Mouse (Mus musculus) kidney, embryonic 14.5 days (tissue): ENCODE measurements at regions not wholly inside any gene's neighbourhood (a gene's known extent, or its start where the extent isn't known, plus 50 kb on each side); places are given as distances from the start of the nearest gene placed in this dataset.

Source experiments
- ATAC-seq: fragments of 200-750 bp; cut with Nextera tagmentation; 2 replicates; pipeline ENCODE4 v1.8.0; 2017; ENCODE audit warnings: moderate number of reproducible peaks, mild to moderate bottlenecking, moderate TSS enrichment, moderate library complexity; ENCODE audit not compliant: low FRiP score, low TSS enrichment
- H3K27ac ChIP-seq: fragments of 300-500 bp; sonication (generic); 2 replicates; pipeline ENCODE4 v1.5.1; 2014; ENCODE audit warnings: low read depth, mild to moderate bottlenecking, low read length, moderate library complexity, mixed read lengths
- H3K27me3 ChIP-seq: fragments of 300-500 bp; sonication (generic); 2 replicates; pipeline ENCODE4 v1.6.1; 2014; ENCODE audit warnings: mild to moderate bottlenecking, low read length; ENCODE audit not compliant: control insufficient read depth, insufficient read depth
- H3K36me3 ChIP-seq: fragments of 300-500 bp; sonication (generic); 2 replicates; pipeline ENCODE4 v1.6.1; 2014; ENCODE audit warnings: low read length, mixed read lengths; ENCODE audit not compliant: control insufficient read depth, insufficient read depth
- H3K4me1 ChIP-seq: fragments of 300-500 bp; sonication (generic); 2 replicates; pipeline ENCODE4 v1.6.1; 2014; ENCODE audit warnings: low read length, mixed read lengths; ENCODE audit not compliant: control insufficient read depth, insufficient read depth
- H3K4me2 ChIP-seq: fragments of 300-500 bp; sonication (generic); replicated peaks from 2 replicates; pipeline ENCODE4 v1.6.1; 2014; ENCODE audit warnings: low read depth, mild to moderate bottlenecking, low read length
- H3K4me3 ChIP-seq: fragments of 300-500 bp; sonication (generic); 2 replicates; pipeline ENCODE4 v1.5.1; 2014; ENCODE audit warnings: mild to moderate bottlenecking, low read length
- H3K9ac ChIP-seq: fragments of 300-500 bp; sonication (generic); 2 replicates; pipeline ENCODE4 v1.6.1; 2014; ENCODE audit warnings: low read depth, mild to moderate bottlenecking, low read length, moderate library complexity
- H3K9me3 ChIP-seq: fragments of 300-500 bp; sonication (generic); 2 replicates; pipeline ENCODE4 v1.6.1; 2016; ENCODE audit warnings: low read length; ENCODE audit not compliant: control insufficient read depth
- WGBS: fragments of 180-500 bp; shearing (Covaris S2); extraction: QIAGEN DNeasy Blood & Tissue Kit; methylation state at CpG from one replicate; pipeline ENCODE4 v1.1.7; 2014; 5-methylcytosine and 5-hydroxymethylcytosine counted together

GRCm38 (mm10) chr17:31788316-31788715 lies 67.3 kb downstream of the Sik1 start:
- no peak overlapping the region for H3K27ac ChIP-seq
- no peak overlapping the region for H3K9ac ChIP-seq
- no peaks in the 10 kb centered on the region for H3K27me3 ChIP-seq
- 63% methylated on average over 3 of the region's 3 CpGs for WGBS
- no peak for ATAC-seq
- H3K4me1 ChIP-seq: peaks cover 25% of the 10 kb centered on the region
- no peaks in the 10 kb centered on the region for H3K36me3 ChIP-seq
- H3K4me2 ChIP-seq: no peak overlapping the region
- no peaks in the 10 kb centered on the region for H3K9me3 ChIP-seq
- H3K4me3 ChIP-seq: no peak overlapping the region

- H3K36me3 ChIP-seq: no peaks in the 10 kb centered on the region
- H3K4me3 ChIP-seq: no peak overlapping the region
- WGBS: 65% methylated on average over 9 of the region's 9 CpGs
- H3K4me2 ChIP-seq: no peak overlapping the region
- no peaks in the 10 kb centered on the region for H3K27me3 ChIP-seq
- no peak for ATAC-seq
- no peaks in the 10 kb centered on the region for H3K9me3 ChIP-seq
- H3K4me1 ChIP-seq: peaks cover 28% of the 10 kb centered on the region
- H3K9ac ChIP-seq: no peak overlapping the region
- no peak overlapping the region; the same call in 1 of the 2 replicates for H3K27ac ChIP-seq
These were observed 66.5 kb downstream of the Sik1 start for GRCm38 (mm10) chr17:31789068-31789583.

DNA sequence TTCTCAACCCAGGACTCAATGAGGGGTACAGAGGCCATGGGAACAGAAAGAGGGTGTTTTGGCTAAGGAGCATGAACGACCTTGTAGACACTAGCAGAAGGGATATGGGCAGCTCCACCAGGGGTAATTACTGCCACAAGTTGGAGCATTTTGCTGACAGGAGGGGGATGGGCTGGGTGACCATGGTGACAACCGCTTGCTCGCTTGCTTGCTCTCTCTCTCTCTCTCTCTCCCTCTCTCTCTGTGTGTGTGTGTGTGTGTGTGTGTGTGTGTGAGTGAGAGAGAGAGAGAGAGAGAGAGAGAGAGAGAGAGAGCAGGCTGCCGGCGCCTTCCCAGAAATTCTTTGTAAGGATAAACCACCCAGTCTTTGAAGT lies 65.7 kb downstream of the Sik1 start:
- no peak overlapping the region; the same call in 1 of the 2 replicates for H3K4me2 ChIP-seq
- 10% methylated on average over 5 of the region's 5 CpGs for WGBS
- H3K9me3 ChIP-seq: no peaks in the 10 kb centered on the region
- ATAC-seq: peak; percentile 18; the same call in 1 of the 2 replicates
- H3K9ac ChIP-seq: no peak overlapping the region
- no peaks in the 10 kb centered on the region for H3K27me3 ChIP-seq
- H3K4me1 ChIP-seq: peaks cover 28% of the 10 kb centered on the region
- no peaks in the 10 kb centered on the region for H3K36me3 ChIP-seq
- H3K27ac ChIP-seq: peak overlapping the region; percentile 3; the same call in 1 of the 2 replicates
- H3K4me3 ChIP-seq: no peak overlapping the region

DNA sequence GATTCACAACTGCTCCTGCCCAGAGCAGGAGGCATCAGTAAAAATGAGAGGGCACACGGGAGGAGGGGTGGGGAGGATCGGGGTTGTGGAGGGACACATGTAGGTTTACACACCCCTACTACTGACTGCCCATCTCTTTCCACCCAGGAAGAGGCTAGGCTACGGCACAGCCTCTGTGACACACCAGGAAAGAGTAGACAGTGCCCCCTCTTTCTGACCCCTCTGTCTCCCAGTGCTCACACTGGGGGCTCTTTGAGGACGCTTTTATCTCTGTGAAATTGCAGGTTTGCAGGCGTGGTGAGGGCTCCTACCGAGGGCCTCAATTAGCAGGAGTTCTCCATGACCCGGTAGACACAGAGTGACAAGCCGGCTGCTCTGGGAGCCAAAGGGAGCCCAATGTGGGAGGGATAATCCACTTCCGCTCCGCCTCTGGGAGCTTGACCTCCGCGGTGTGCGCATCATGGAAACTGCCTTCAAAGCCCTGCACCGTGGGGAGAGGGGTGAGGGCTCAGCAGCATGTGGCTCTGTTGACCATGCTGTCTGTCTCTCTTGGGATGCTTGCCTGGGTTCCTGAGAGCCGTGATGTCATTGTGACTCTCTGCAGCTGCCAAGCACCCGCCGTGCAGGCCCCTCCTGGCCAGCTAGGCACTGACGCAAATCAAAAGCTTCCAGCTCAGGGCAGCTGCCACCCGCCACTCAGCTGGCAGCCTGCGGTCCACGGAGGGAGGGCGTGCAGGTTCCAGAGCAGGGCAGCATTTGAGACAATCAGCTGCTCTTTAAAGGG lies 65.1 kb downstream of the Sik1 start:
- H3K4me3 ChIP-seq: no peak overlapping the region

DNA sequence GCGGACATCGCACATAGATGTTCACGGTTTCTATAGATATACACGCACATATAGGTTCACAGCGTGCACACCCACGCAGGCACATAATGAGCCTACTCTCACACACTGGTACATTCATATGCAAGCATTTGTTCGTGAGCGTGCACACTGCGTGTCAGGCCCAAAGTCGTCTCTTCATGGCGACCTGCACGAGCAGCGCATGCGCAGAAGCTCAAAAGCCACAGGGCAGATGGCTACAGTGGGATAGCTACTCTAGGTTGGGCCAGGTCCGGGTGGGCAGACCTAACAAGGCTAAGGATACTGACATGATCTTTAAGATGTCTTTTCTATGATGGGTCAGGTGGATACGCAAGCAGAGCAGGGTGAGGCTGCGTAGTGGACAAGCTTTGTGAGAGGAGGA lies 63.9 kb downstream of the Sik1 start:
- Histone ChIP-seq H3K4me3 (no peak overlapping the region), H3K36me3 (no peaks in the 10 kb centered on the region), H3K27me3 (no peaks in the 10 kb centered on the region), H3K4me1 (peaks cover 28% of the 10 kb centered on the region), H3K4me2 (no peak overlapping the region), H3K9ac (no peak overlapping the region), H3K9me3 (no peaks in the 10 kb centered on the region), H3K27ac (no peak overlapping the region)
- 95% methylated on average over 17 of the region's 17 CpGs for WGBS
- ATAC-seq: no peak

More for the DNA sequence above, 65.1 kb downstream of the Sik1 start:
- Histone ChIP-seq H3K4me2 (peak overlapping the region; percentile 1; the same call in 1 of the 2 replicates), H3K27me3 (no peaks in the 10 kb centered on the region), H3K27ac (peak overlapping the region; percentile 3; the same call in 1 of the 2 replicates), H3K9me3 (no peaks in the 10 kb centered on the region), H3K36me3 (no peaks in the 10 kb centered on the region), H3K4me1 (peaks cover 28% of the 10 kb centered on the region), H3K9ac (peak overlapping the region; percentile 31; the same call in 1 of the 2 replicates)
- peak; percentile 69 for ATAC-seq
- 11% methylated on average over 22 of the region's 22 CpGs for WGBS

DNA sequence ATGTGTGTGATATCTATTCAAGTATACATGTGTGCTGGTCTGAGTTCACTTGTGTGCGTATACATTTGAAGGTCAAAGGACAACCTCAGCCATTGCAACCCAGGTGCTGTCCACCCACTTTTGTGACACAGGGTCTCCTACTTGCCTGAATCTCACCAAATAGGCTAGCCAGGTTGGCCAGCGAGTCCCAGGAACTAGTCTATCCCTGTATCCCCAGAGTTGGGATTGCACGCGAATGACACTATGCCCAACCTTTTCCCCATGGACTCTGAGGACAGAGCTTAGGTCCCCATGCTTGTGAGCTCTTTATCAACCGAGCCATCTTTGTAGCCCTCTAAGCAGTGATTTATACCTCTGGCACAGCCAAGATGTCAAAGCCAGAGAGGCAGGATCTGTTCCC lies 62.6 kb downstream of the Sik1 start:
- 84% methylated on average over 5 of the region's 5 CpGs for WGBS
- no peaks in the 10 kb centered on the region for H3K27me3 ChIP-seq
- H3K4me1 ChIP-seq: peaks cover 28% of the 10 kb centered on the region
- H3K9me3 ChIP-seq: no peaks in the 10 kb centered on the region
- no peak overlapping the region for H3K9ac ChIP-seq
- H3K4me2 ChIP-seq: no peak overlapping the region
- H3K36me3 ChIP-seq: no peaks in the 10 kb centered on the region
- no peak overlapping the region for H3K27ac ChIP-seq
- no peak for ATAC-seq
- H3K4me3 ChIP-seq: no peak overlapping the region

- Histone ChIP-seq H3K36me3 (no peaks in the 10 kb centered on the region), H3K27me3 (no peaks in the 10 kb centered on the region), H3K9me3 (no peaks in the 10 kb centered on the region), H3K4me3 (no peak overlapping the region), H3K9ac (no peak overlapping the region), H3K4me2 (no peak overlapping the region), H3K27ac (no peak overlapping the region; the same call in 1 of the 2 replicates), H3K4me1 (peaks cover 28% of the 10 kb centered on the region)
- WGBS: 62% methylated on average over 10 of the region's 10 CpGs
- ATAC-seq: peak; percentile 17; the same call in 1 of the 2 replicates
These were observed 62.1 kb downstream of the Sik1 start for GRCm38 (mm10) chr17:31793521-31793920.

DNA sequence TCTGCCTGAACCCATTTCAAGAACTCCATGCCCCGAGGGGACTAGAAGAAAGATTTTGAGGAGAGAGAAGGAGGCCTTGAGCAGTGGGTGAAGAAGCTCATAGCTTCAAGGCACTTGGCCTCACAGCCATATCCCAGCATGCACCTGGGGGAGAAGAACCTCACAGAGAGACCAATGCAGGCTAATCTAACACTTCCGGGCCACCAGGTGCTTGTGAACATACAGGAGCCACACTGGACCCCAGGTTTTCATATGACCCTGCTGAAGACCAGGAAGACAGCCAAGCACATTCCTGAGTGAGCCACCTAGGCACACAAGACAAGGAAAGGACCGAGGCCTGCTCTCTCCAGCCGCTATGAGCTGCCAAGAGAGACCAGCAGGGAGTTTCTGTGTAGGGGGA lies 61.6 kb downstream of the Sik1 start:
- Histone ChIP-seq H3K9ac (no peak overlapping the region), H3K27me3 (no peaks in the 10 kb centered on the region), H3K4me3 (no peak overlapping the region), H3K4me2 (no peak overlapping the region), H3K36me3 (no peaks in the 10 kb centered on the region), H3K4me1 (peaks cover 25% of the 10 kb centered on the region), H3K9me3 (no peaks in the 10 kb centered on the region), H3K27ac (no peak overlapping the region)
- ATAC-seq: no peak
- 78% methylated on average over 4 of the region's 4 CpGs for WGBS
